Mouse (Mus musculus) CH12.LX (cell line): ENCODE results near the gene Gm20604. TPM values are rescaled to one million over a fixed set of nuclear protein-coding genes. Genes with fewer than 3 reads are reported as not detected.

Experiments
- DNase-seq: peaks from one replicate; pipeline ENCODE4 v3.0.0-alpha.2; 2013; ENCODE audit errors: extremely low read depth
- H3K27ac ChIP-seq: 2 replicates; pipeline ENCODE4 v1.5.1; 2012; ENCODE audit warnings: low read depth, mild to moderate bottlenecking, control low read depth, moderate library complexity; ENCODE audit not compliant: insufficient read depth
- H3K27me3 ChIP-seq: replicated peaks from 2 replicates; pipeline ENCODE3; 2012; ENCODE audit warnings: inconsistent platforms
- H3K36me3 ChIP-seq, 2 experiments: replicated peaks in 1 of 2; 2 replicates each; pipeline versions ENCODE3 to v1.6.1; 2012; ENCODE audit warnings: inconsistent platforms in 1 of 2, low read length in 1 of 2, mild to moderate bottlenecking in 1 of 2, mixed read lengths in 1 of 2, moderate library complexity in 1 of 2; ENCODE audit not compliant: control insufficient read depth in 1 of 2, insufficient read depth in 1 of 2
- H3K4me1 ChIP-seq, 2 experiments: 2 replicates each; pipeline ENCODE4 v1.6.1; 2012; ENCODE audit warnings: inconsistent platforms in 1 of 2, moderate library complexity in 1 of 2; ENCODE audit not compliant: insufficient read depth in 2 of 2, control insufficient read depth in 1 of 2
- H3K4me2 ChIP-seq: 2 replicates; pipeline ENCODE4 v1.6.1; 2012; ENCODE audit warnings: low read depth, mild to moderate bottlenecking, control low read depth; ENCODE audit not compliant: poor library complexity, insufficient read depth, severe bottlenecking
- H3K4me3 ChIP-seq, 3 experiments: fragments of 150-350 bp in 1 of 3; sonication (generic) in 1 of 3; replicated peaks in 1 of 3; 2 replicates each; pipeline versions ENCODE3 to v1.5.1; 2011 to 2012; ENCODE audit warnings: low read depth in 2 of 3, low read length in 2 of 3, mild to moderate bottlenecking in 2 of 3, moderate library complexity in 2 of 3, control low read depth in 1 of 3, improper control_type of control experiment in 1 of 3, inconsistent platforms in 1 of 3, mixed read lengths in 1 of 3; ENCODE audit not compliant: poor library complexity in 1 of 3
- H3K79me2 ChIP-seq: replicated peaks from 2 replicates; pipeline ENCODE4 v1.6.1; 2012; ENCODE audit warnings: mild to moderate bottlenecking, moderate library complexity; ENCODE audit not compliant: control insufficient read depth, poor library complexity, insufficient read depth, severe bottlenecking; ENCODE audit errors: extremely low read depth
- H3K9ac ChIP-seq: 2 replicates; pipeline ENCODE4 v1.6.1; 2012; ENCODE audit warnings: low read depth, mild to moderate bottlenecking, control low read depth, moderate library complexity; ENCODE audit not compliant: insufficient read depth
- H3K9me3 ChIP-seq: replicated peaks from 2 replicates; pipeline ENCODE3; 2012; ENCODE audit warnings: low read length, inconsistent platforms, mixed read lengths
- CHD2 ChIP-seq: IDR thresholded peaks from 2 replicates; pipeline ENCODE4 v1.6.1; 2011; ENCODE audit warnings: low read length, improper control_type of control experiment
- CTCF ChIP-seq, 2 experiments: IDR thresholded peaks in 1 of 2; conservative IDR thresholded peaks in 1 of 2; 2 replicates each; pipeline ENCODE4 v1.5.1; 2011 to 2012; ENCODE audit warnings: low read depth in 2 of 2, low read length in 2 of 2, improper control_type of control experiment in 1 of 2, inconsistent platforms in 1 of 2, mild to moderate bottlenecking in 1 of 2, moderate library complexity in 1 of 2
- HCFC1 ChIP-seq: IDR thresholded peaks from 2 replicates; pipeline ENCODE4 v1.6.1; 2012; ENCODE audit warnings: low read depth, mild to moderate bottlenecking, inconsistent platforms, low read length, improper control_type of control experiment
- KAT2A ChIP-seq: IDR thresholded peaks from 2 replicates; pipeline ENCODE4 v1.6.1; 2012; ENCODE audit warnings: low read length, improper control_type of control experiment, inconsistent platforms; ENCODE audit not compliant: insufficient replicate concordance
- MYC ChIP-seq: IDR thresholded peaks from 2 replicates; pipeline ENCODE4 v1.6.1; 2011; ENCODE audit warnings: low read depth, mild to moderate bottlenecking, improper control_type of control experiment, low read length
- NELFE ChIP-seq: IDR thresholded peaks from 2 replicates; pipeline ENCODE4 v1.6.1; 2011; ENCODE audit warnings: low read depth, low read length, improper control_type of control experiment
- POLR2A ChIP-seq: IDR thresholded peaks from 2 replicates; pipeline ENCODE4 v1.6.1; 2011; ENCODE audit warnings: low read depth, mild to moderate bottlenecking, improper control_type of control experiment, low read length
- RAD21 ChIP-seq: IDR thresholded peaks from 2 replicates; pipeline ENCODE4 v1.6.1; 2011; ENCODE audit warnings: low read depth, mild to moderate bottlenecking, low read length, improper control_type of control experiment, moderate library complexity
- SMC3 ChIP-seq: IDR thresholded peaks from 2 replicates; pipeline ENCODE4 v1.6.1; 2011; ENCODE audit warnings: low read depth, low read length, improper control_type of control experiment
- TBP ChIP-seq: conservative IDR thresholded peaks from 2 replicates; pipeline ENCODE4 v1.6.1; 2011; ENCODE audit warnings: low read depth, low read length, improper control_type of control experiment
- TCF12 ChIP-seq: IDR thresholded peaks from 2 replicates; pipeline ENCODE4 v1.6.1; 2014; ENCODE audit warnings: low read depth, mild to moderate bottlenecking, inconsistent platforms, low read length, improper control_type of control experiment
- UBTF ChIP-seq: IDR thresholded peaks from 2 replicates; pipeline ENCODE4 v1.6.1; 2012; ENCODE audit warnings: low read depth, mild to moderate bottlenecking, inconsistent platforms, low read length, improper control_type of control experiment, moderate library complexity
- ZMIZ1 ChIP-seq: IDR thresholded peaks from 2 replicates; pipeline ENCODE4 v1.6.1; 2012; ENCODE audit warnings: low read depth, mild to moderate bottlenecking, inconsistent platforms, low read length, improper control_type of control experiment
- dilution Hi-C: fragments of 300-500 bp; cut with MboI; formaldehyde crosslinking; loops from 2 replicates; pipeline ENCODE4 v1.14.3; 2020; ENCODE audit warnings: low sequenced_read_pairs; ENCODE audit not compliant: extremely low pct_unique_long_range_greater_than_20kb, extremely low pct_ligation_motif_present
- in situ Hi-C: fragments of 300-500 bp; cut with MboI; formaldehyde crosslinking; loops from 3 replicates; pipeline ENCODE4 v1.14.3; 2019; ENCODE audit warnings: low sequenced_read_pairs, low pct_ligation_motif_present, low pct_unique_long_range_greater_than_20kb, mixed read lengths
- polyA plus RNA-seq: library from polyadenylated mRNA; unstranded; fragments of >175 nt; gene quantifications from 2 replicates; pipeline ENCODE4 v1.2.1, GENCODE M21; 2012; ENCODE audit warnings: low read depth; ENCODE audit not compliant: insufficient read length
- total RNA-seq, 2 experiments: library from RNA; depleted of rRNA; stranded (reverse); fragments of 300-350 nt in 1 of 2; fragments of >200 nt in 1 of 2; gene quantifications; 2 replicates each; pipeline ENCODE4 v1.2.3; 2012 to 2014

The Gm20604 gene
- total and polyA plus RNA-seq, 3 experiments, result 5.7 to 14.4 (median 11.3) TPM

- TF ChIP-seq SMC3 (peak; percentile 54), MYC (no peak), CTCF (conservative IDR thresholded peaks at IDR 0.05 in 1 of 2, IDR thresholded peaks at IDR 0.05 in 1 of 2; ENCODE audit: low read depth in 2 of 2, low read length in 2 of 2) (peak in 1 of 2 experiments; percentile 72; a peak in 2 of 4 replicates), RAD21 (peak; percentile 65)
- Histone ChIP-seq H3K36me3 (peaks cover 2 to 14% of the 10 kb centered on the region in 2 experiments), H3K9me3 (no peaks in the 10 kb centered on the region), H3K9ac (no peak overlapping the region), H3K27ac (no peak overlapping the region), H3K27me3 (no peaks in the 10 kb centered on the region), H3K4me2 (no peak overlapping the region), H3K79me2 (peaks cover 7% of the 10 kb centered on the region), H3K4me3 (no peak overlapping the region), H3K4me1 (peaks cover 0 to 20% of the 10 kb centered on the region in 2 experiments; a peak in 2 of 4 replicates)
- in situ Hi-C loops, result loop anchor here (10.0 kb wide), 1 partner anchor 325 kb away; no protein-coding TSS in a partner anchor
- dilution Hi-C loops, result no loop called here
- DNase-seq, result no peak
Measured at GRCm38 (mm10) chr12:102740285-102740684, 18.2 kb downstream of the Gm20604 start.

GRCm38 (mm10) chr12:102739096-102739495 is 19.4 kb downstream of the Gm20604 start:
- dilution Hi-C loops (no loop called here), in situ Hi-C loops (no loop called here)
- Histone ChIP-seq H3K9ac (no peak overlapping the region), H3K27ac (no peak overlapping the region), H3K27me3 (no peaks in the 10 kb centered on the region), H3K4me3 (no peak overlapping the region), H3K4me2 (no peak overlapping the region), H3K4me1 (peaks cover 0 to 15% of the 10 kb centered on the region in 2 experiments; a peak in 2 of 4 replicates), H3K9me3 (no peaks in the 10 kb centered on the region), H3K36me3 (peaks cover 2 to 14% of the 10 kb centered on the region in 2 experiments), H3K79me2 (no peaks in the 10 kb centered on the region)
- DNase-seq, result no peak
- TF ChIP-seq TBP (no peak), UBTF (no peak), TCF12 (no peak), ZMIZ1 (no peak), POLR2A (no peak), NELFE (no peak), CTCF (conservative IDR thresholded peaks at IDR 0.05 in 1 of 2, IDR thresholded peaks at IDR 0.05 in 1 of 2; ENCODE audit: low read depth in 2 of 2, low read length in 2 of 2) (no peak), CHD2 (no peak), KAT2A (no peak)

- Histone ChIP-seq H3K4me3 (no peak overlapping the region), H3K79me2 (no peaks in the 10 kb centered on the region), H3K4me1 (peaks cover 0 to 7% of the 10 kb centered on the region in 2 experiments; a peak in 1 of 4 replicates), H3K36me3 (no peaks in the 10 kb centered on the region), H3K9me3 (no peaks in the 10 kb centered on the region), H3K4me2 (no peak overlapping the region), H3K9ac (no peak overlapping the region), H3K27me3 (no peaks in the 10 kb centered on the region), H3K27ac (no peak overlapping the region)
- TF ChIP-seq SMC3 (peak; percentile 68), RAD21 (peak; percentile 74), CTCF (conservative IDR thresholded peaks at IDR 0.05 in 1 of 2, IDR thresholded peaks at IDR 0.05 in 1 of 2; ENCODE audit: low read depth in 2 of 2, low read length in 2 of 2) (peak; percentile 56 to 81; a peak in 3 of 4 replicates), HCFC1 (no peak)
- peak; percentile 67 for DNase-seq
- dilution Hi-C loops (no loop called here), in situ Hi-C loops (no loop called here)
Measured at GRCm38 (mm10) chr12:102733381-102733780, 25.1 kb downstream of the Gm20604 start.
